Mouse (Mus musculus) CH12.LX (cell line): Measurements from ENCODE around the gene Pakap. TPM values are rescaled to one million over a fixed set of nuclear protein-coding genes. Genes with fewer than 3 reads are reported as not detected.
A peak's percentile ranks its signal among the peaks of the same experiment; 100 is the strongest.

ENCODE experiments used
- DNase-seq: peaks from one replicate; pipeline ENCODE4 v3.0.0-alpha.2; 2013; ENCODE audit errors: extremely low read depth
- H3K27ac ChIP-seq: 2 replicates; pipeline ENCODE4 v1.5.1; 2012; ENCODE audit warnings: low read depth, mild to moderate bottlenecking, control low read depth, moderate library complexity; ENCODE audit not compliant: insufficient read depth
- H3K27me3 ChIP-seq: replicated peaks from 2 replicates; pipeline ENCODE3; 2012; ENCODE audit warnings: inconsistent platforms
- H3K36me3 ChIP-seq, 2 experiments: replicated peaks in 1 of 2; 2 replicates each; pipeline versions ENCODE3 to v1.6.1; 2012; ENCODE audit warnings: inconsistent platforms in 1 of 2, low read length in 1 of 2, mild to moderate bottlenecking in 1 of 2, mixed read lengths in 1 of 2, moderate library complexity in 1 of 2; ENCODE audit not compliant: control insufficient read depth in 1 of 2, insufficient read depth in 1 of 2
- H3K4me1 ChIP-seq, 2 experiments: 2 replicates each; pipeline ENCODE4 v1.6.1; 2012; ENCODE audit warnings: inconsistent platforms in 1 of 2, moderate library complexity in 1 of 2; ENCODE audit not compliant: insufficient read depth in 2 of 2, control insufficient read depth in 1 of 2
- H3K4me2 ChIP-seq: 2 replicates; pipeline ENCODE4 v1.6.1; 2012; ENCODE audit warnings: low read depth, mild to moderate bottlenecking, control low read depth; ENCODE audit not compliant: poor library complexity, insufficient read depth, severe bottlenecking
- H3K4me3 ChIP-seq, 3 experiments: fragments of 150-350 bp in 1 of 3; sonication (generic) in 1 of 3; replicated peaks in 1 of 3; 2 replicates each; pipeline versions ENCODE3 to v1.5.1; 2011 to 2012; ENCODE audit warnings: low read depth in 2 of 3, low read length in 2 of 3, mild to moderate bottlenecking in 2 of 3, moderate library complexity in 2 of 3, control low read depth in 1 of 3, improper control_type of control experiment in 1 of 3, inconsistent platforms in 1 of 3, mixed read lengths in 1 of 3; ENCODE audit not compliant: poor library complexity in 1 of 3
- H3K79me2 ChIP-seq: replicated peaks from 2 replicates; pipeline ENCODE4 v1.6.1; 2012; ENCODE audit warnings: mild to moderate bottlenecking, moderate library complexity; ENCODE audit not compliant: control insufficient read depth, poor library complexity, insufficient read depth, severe bottlenecking; ENCODE audit errors: extremely low read depth
- H3K9ac ChIP-seq: 2 replicates; pipeline ENCODE4 v1.6.1; 2012; ENCODE audit warnings: low read depth, mild to moderate bottlenecking, control low read depth, moderate library complexity; ENCODE audit not compliant: insufficient read depth
- H3K9me3 ChIP-seq: replicated peaks from 2 replicates; pipeline ENCODE3; 2012; ENCODE audit warnings: low read length, inconsistent platforms, mixed read lengths
- CTCF ChIP-seq, 2 experiments: IDR thresholded peaks in 1 of 2; conservative IDR thresholded peaks in 1 of 2; 2 replicates each; pipeline ENCODE4 v1.5.1; 2011 to 2012; ENCODE audit warnings: low read depth in 2 of 2, low read length in 2 of 2, improper control_type of control experiment in 1 of 2, inconsistent platforms in 1 of 2, mild to moderate bottlenecking in 1 of 2, moderate library complexity in 1 of 2
- ELF1 ChIP-seq: IDR thresholded peaks from 2 replicates; pipeline ENCODE4 v1.6.1; 2014; ENCODE audit warnings: low read depth, mild to moderate bottlenecking, inconsistent platforms, low read length, improper control_type of control experiment
- HCFC1 ChIP-seq: IDR thresholded peaks from 2 replicates; pipeline ENCODE4 v1.6.1; 2012; ENCODE audit warnings: low read depth, mild to moderate bottlenecking, inconsistent platforms, low read length, improper control_type of control experiment
- JUN ChIP-seq: IDR thresholded peaks from 2 replicates; pipeline ENCODE4 v1.6.1; 2011; ENCODE audit warnings: low read depth, mild to moderate bottlenecking, low read length, improper control_type of control experiment, moderate library complexity; ENCODE audit not compliant: insufficient read depth
- MAFK ChIP-seq: IDR thresholded peaks from 2 replicates; pipeline ENCODE4 v1.6.1; 2011; ENCODE audit warnings: low read length, improper control_type of control experiment; ENCODE audit not compliant: insufficient replicate concordance
- MAZ ChIP-seq: IDR thresholded peaks from 2 replicates; pipeline ENCODE4 v1.6.1; 2012; ENCODE audit warnings: low read depth, mild to moderate bottlenecking, inconsistent platforms, low read length, improper control_type of control experiment, moderate library complexity
- MYC ChIP-seq: IDR thresholded peaks from 2 replicates; pipeline ENCODE4 v1.6.1; 2011; ENCODE audit warnings: low read depth, mild to moderate bottlenecking, improper control_type of control experiment, low read length
- NELFE ChIP-seq: IDR thresholded peaks from 2 replicates; pipeline ENCODE4 v1.6.1; 2011; ENCODE audit warnings: low read depth, low read length, improper control_type of control experiment
- NRF1 ChIP-seq: IDR thresholded peaks from 2 replicates; pipeline ENCODE4 v1.6.1; 2014; ENCODE audit warnings: low read depth, mild to moderate bottlenecking, inconsistent platforms, low read length, improper control_type of control experiment, moderate library complexity
- SIN3A ChIP-seq: IDR thresholded peaks from 2 replicates; pipeline ENCODE4 v1.6.1; 2012; ENCODE audit warnings: low read length, improper control_type of control experiment, inconsistent platforms
- UBTF ChIP-seq: IDR thresholded peaks from 2 replicates; pipeline ENCODE4 v1.6.1; 2012; ENCODE audit warnings: low read depth, mild to moderate bottlenecking, inconsistent platforms, low read length, improper control_type of control experiment, moderate library complexity
- USF2 ChIP-seq: conservative IDR thresholded peaks from 2 replicates; pipeline ENCODE4 v1.6.1; 2011; ENCODE audit warnings: low read depth, low read length, improper control_type of control experiment
- ZC3H11A ChIP-seq: IDR thresholded peaks from 2 replicates; pipeline ENCODE4 v1.6.1; 2012; ENCODE audit warnings: low read depth, mild to moderate bottlenecking, inconsistent platforms, low read length, improper control_type of control experiment
- dilution Hi-C: fragments of 300-500 bp; cut with MboI; formaldehyde crosslinking; loops from 2 replicates; pipeline ENCODE4 v1.14.3; 2020; ENCODE audit warnings: low sequenced_read_pairs; ENCODE audit not compliant: extremely low pct_unique_long_range_greater_than_20kb, extremely low pct_ligation_motif_present
- in situ Hi-C: fragments of 300-500 bp; cut with MboI; formaldehyde crosslinking; loops from 3 replicates; pipeline ENCODE4 v1.14.3; 2019; ENCODE audit warnings: low sequenced_read_pairs, low pct_ligation_motif_present, low pct_unique_long_range_greater_than_20kb, mixed read lengths
- polyA plus RNA-seq: library from polyadenylated mRNA; unstranded; fragments of >175 nt; gene quantifications from 2 replicates; pipeline ENCODE4 v1.2.1, GENCODE M21; 2012; ENCODE audit warnings: low read depth; ENCODE audit not compliant: insufficient read length
- total RNA-seq, 2 experiments: library from RNA; depleted of rRNA; stranded (reverse); fragments of 300-350 nt in 1 of 2; fragments of >200 nt in 1 of 2; gene quantifications; 2 replicates each; pipeline ENCODE4 v1.2.3; 2012 to 2014

The Pakap gene
- total and polyA plus RNA-seq, 3 experiments = 0.08 to 0.14 TPM; not detected in 1

DNA sequence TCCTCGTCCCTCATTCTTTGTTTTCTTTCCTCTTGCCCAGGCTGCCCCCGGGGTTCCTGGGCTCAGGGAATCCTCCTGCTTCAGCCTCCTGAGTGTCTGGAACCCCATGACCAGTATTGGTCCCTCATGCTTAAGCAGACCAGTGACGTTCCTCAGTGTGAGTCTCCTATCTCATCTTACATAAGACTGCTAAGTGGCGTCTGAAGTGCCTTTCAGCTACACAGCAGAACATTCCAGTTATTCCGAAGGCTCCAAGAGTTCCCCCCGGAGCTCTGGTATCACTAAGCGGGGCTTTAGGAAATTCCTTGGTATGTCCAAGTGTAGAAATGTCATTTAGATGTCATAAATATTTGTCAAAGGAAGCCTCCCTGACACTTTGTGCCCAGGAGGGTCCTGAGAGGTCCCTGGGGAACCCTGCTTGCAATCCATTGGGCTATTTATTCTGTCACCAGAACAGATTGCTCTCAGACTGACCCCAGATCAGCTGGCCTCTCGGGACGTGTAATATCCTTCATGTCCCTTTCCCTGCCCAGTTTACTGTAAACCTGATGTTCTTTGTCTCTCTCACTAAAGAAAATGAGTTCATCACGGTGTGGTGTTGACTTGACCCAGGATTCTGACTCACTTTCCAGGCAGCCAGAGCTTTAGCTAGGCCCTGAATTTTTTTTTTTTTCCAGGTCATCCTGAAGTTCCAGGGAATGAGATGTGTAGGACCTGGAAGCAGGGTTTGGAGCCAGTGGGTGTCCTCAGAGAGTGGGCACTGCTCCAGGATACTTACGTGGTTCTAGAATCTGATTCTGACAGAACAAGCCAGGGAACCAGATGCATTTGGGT, 274.7 kb downstream of the Pakap start:
- dilution Hi-C loops = no loop called here

DNA sequence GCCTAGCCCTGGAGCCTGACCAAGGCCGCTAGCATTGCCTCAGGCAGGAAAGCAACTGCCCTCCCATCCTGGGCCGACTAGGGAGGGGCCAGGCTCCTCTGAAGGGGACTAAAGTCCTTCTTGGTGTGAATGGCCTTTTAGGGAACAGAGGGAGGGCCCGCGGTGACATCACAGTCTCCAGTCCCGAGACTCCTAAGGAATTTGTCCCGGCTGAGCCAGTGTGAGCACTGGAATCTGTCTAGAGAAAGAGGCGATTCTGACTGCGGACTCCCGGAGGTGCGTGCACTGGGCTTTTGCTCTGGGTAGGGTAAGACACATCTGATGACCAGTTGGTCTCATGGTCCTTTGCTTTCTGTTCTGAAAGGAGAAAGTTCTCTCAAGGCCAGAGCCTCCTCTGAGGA, 277.1 kb downstream of the Pakap start:
- dilution Hi-C loops (no loop called here), in situ Hi-C loops (no loop called here)
- H3K4me2 ChIP-seq = 0 out of 2 replicates have a peak overlapping the region, but pooled peaks have one; percentile 7
- H3K27ac ChIP-seq = no peak overlapping the region
- DNase-seq = no peak
- H3K4me1 ChIP-seq = peaks cover 0 to 14% of the 10 kb centered on the region in 2 experiments; a peak in 2 of 4 replicates
- H3K36me3 ChIP-seq = no peaks in the 10 kb centered on the region
- H3K9me3 ChIP-seq = no peaks in the 10 kb centered on the region
- TF ChIP-seq USF2 = no peak
- TF ChIP-seq SIN3A = no peak
- no peak for TF ChIP-seq NELFE
- no peak for TF ChIP-seq MYC
- no peak overlapping the region for H3K9ac ChIP-seq
- H3K27me3 ChIP-seq = no peaks in the 10 kb centered on the region
- no peak overlapping the region for H3K4me3 ChIP-seq
- no peaks in the 10 kb centered on the region for H3K79me2 ChIP-seq

More for the DNA sequence above, 274.7 kb downstream of the Pakap start:
- no peaks in the 10 kb centered on the region for H3K27me3 ChIP-seq
- H3K4me1 ChIP-seq = peaks cover 0 to 14% of the 10 kb centered on the region in 2 experiments; a peak in 2 of 4 replicates
- no peak overlapping the region for H3K4me2 ChIP-seq
- no peaks in the 10 kb centered on the region for H3K36me3 ChIP-seq
- no peaks in the 10 kb centered on the region for H3K79me2 ChIP-seq
- in situ Hi-C loops = no loop called here
- H3K9ac ChIP-seq = no peak overlapping the region
- no peak overlapping the region for H3K4me3 ChIP-seq
- TF ChIP-seq CTCF (conservative IDR thresholded peaks at IDR 0.05 in 1 of 2, IDR thresholded peaks at IDR 0.05 in 1 of 2; ENCODE audit: low read depth in 2 of 2, low read length in 2 of 2) = no peak
- TF ChIP-seq JUN = no peak
- TF ChIP-seq MAZ = no peak
- TF ChIP-seq ELF1 = no peak
- TF ChIP-seq USF2 = no peak
- no peak for TF ChIP-seq MAFK
- TF ChIP-seq HCFC1 = no peak
- no peak for DNase-seq
- no peak overlapping the region for H3K27ac ChIP-seq
- no peaks in the 10 kb centered on the region for H3K9me3 ChIP-seq

DNA sequence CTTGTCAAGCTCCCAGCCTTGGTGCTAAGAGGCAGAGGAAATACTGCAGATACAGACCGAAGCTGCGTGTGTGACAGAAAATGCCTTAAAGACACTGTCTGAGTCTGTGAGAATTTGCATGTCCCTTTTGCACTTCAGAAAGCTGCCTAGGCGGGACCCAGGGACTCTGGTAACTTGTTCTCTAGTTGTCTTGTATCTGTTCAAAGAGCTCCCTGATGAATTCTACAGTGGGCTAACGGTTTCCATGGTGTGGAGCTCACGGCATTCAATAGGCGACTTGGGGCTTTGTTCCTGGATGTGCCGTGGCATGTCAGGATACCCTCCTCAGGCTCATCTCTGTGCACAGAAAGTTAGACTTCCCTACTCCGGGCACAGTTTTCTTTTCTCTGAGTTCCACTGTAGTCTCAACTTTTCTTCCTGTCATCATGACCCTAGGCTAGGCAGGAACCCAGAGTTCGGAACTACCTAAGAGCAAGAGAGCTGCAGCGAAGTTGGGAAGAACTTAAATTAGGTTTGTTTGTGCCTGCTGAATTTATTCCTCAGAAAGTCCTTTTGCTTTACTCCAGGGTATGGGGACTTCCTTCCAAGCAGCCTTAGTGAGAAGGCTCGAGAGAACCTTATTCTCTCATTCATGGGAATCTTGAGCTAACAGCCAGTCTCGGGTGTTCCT, 277.7 kb downstream of the Pakap start:
- Histone ChIP-seq H3K4me3 (no peak overlapping the region), H3K4me1 (peaks cover 0 to 14% of the 10 kb centered on the region in 2 experiments; a peak in 2 of 4 replicates), H3K9ac (no peak overlapping the region), H3K36me3 (no peaks in the 10 kb centered on the region), H3K79me2 (no peaks in the 10 kb centered on the region), H3K27ac (no peak overlapping the region), H3K9me3 (no peaks in the 10 kb centered on the region), H3K27me3 (no peaks in the 10 kb centered on the region), H3K4me2 (peak overlapping the region; percentile 7; the same call in 1 of the 2 replicates)
- dilution Hi-C loops = no loop called here
- in situ Hi-C loops = no loop called here
- DNase-seq = no peak
- TF ChIP-seq ZC3H11A (no peak), UBTF (no peak), NRF1 (no peak)
- TF ChIP-seq, all 38 proteins: peak for 0
